Mouse (Mus musculus) forebrain, postnatal 0 days (tissue): ENCODE results near the gene Il4i1. TPM values are rescaled to one million over a fixed set of nuclear protein-coding genes. Genes with fewer than 3 reads are reported as not detected.

ENCODE experiments used
- ATAC-seq: fragments of 200-750 bp; cut with Nextera tagmentation; 2 replicates; pipeline ENCODE4 v1.8.0; 2017; ENCODE audit warnings: mild to moderate bottlenecking, moderate library complexity
- DNase-seq: peaks from one replicate; pipeline ENCODE4 v3.0.0-alpha.2; 2015
- H3K27ac ChIP-seq: fragments of 300-500 bp; sonication (generic); 2 replicates; pipeline ENCODE4 v1.5.1; 2014; ENCODE audit warnings: low read depth, mild to moderate bottlenecking, antibody characterized with exemption, low read length, moderate library complexity, mixed read lengths
- H3K27me3 ChIP-seq: fragments of 300-500 bp; sonication (generic); 2 replicates; pipeline ENCODE4 v1.6.1; 2014; ENCODE audit warnings: mild to moderate bottlenecking, low read length, mixed read lengths; ENCODE audit not compliant: insufficient read depth
- H3K36me3 ChIP-seq: fragments of 300-500 bp; sonication (generic); 2 replicates; pipeline ENCODE4 v1.6.1; 2014; ENCODE audit warnings: mild to moderate bottlenecking, moderate library complexity; ENCODE audit not compliant: insufficient read depth
- H3K4me1 ChIP-seq: fragments of 300-500 bp; sonication (generic); 2 replicates; pipeline ENCODE4 v1.6.1; 2014; ENCODE audit warnings: antibody characterized with exemption; ENCODE audit not compliant: insufficient read depth
- H3K4me2 ChIP-seq: fragments of 300-500 bp; sonication (generic); 2 replicates; pipeline ENCODE4 v1.6.1; 2014; ENCODE audit warnings: low read depth, mild to moderate bottlenecking, moderate library complexity
- H3K4me3 ChIP-seq: fragments of 300-500 bp; sonication (generic); 2 replicates; pipeline ENCODE4 v1.5.1; 2014; ENCODE audit warnings: low read depth, low read length, mixed read lengths
- H3K9ac ChIP-seq: fragments of 300-500 bp; sonication (generic); 2 replicates; pipeline ENCODE4 v1.6.1; 2014; ENCODE audit warnings: mild to moderate bottlenecking
- H3K9me3 ChIP-seq: fragments of 300-500 bp; sonication (generic); 2 replicates; pipeline ENCODE4 v1.6.1; 2016; ENCODE audit warnings: low read length
- CTCF ChIP-seq: sonication (generic); IDR thresholded peaks from 2 replicates; pipeline ENCODE4 v1.5.1; 2016; ENCODE audit warnings: antibody characterized with exemption, control low read depth, low read depth
- WGBS: fragments of 180-500 bp; shearing (Covaris S2); extraction: QIAGEN DNeasy Blood & Tissue Kit; methylation state at CpG from one replicate; pipeline ENCODE4 v1.1.7; 2014; 5-methylcytosine and 5-hydroxymethylcytosine counted together
- polyA plus RNA-seq: library from polyadenylated mRNA; unstranded; fragments of >200 nt; fragmentation: Nextera tagmentation; extraction: Ambion mirVana; gene quantifications from 2 replicates; pipeline ENCODE4 v1.2.1, GENCODE M21; 2015
- total RNA-seq: library from RNA; depleted of rRNA; stranded (reverse); fragments of >200 nt; gene quantifications from 2 replicates; pipeline ENCODE4 v1.2.3, GENCODE M21; 2014

The Il4i1 gene
- total and polyA plus RNA-seq, 2 experiments from 2014 or later = 0.21 to 1.3 TPM

- Histone ChIP-seq H3K36me3 (peaks cover 18% of the 10 kb centered on the region), H3K4me2 (no peak overlapping the region), H3K27ac (no peak overlapping the region), H3K9ac (no peak overlapping the region), H3K4me1 (no peaks in the 10 kb centered on the region), H3K27me3 (no peaks in the 10 kb centered on the region), H3K9me3 (no peaks in the 10 kb centered on the region), H3K4me3 (no peak overlapping the region)
- TF ChIP-seq CTCF = peak; percentile 95
- DNase-seq (peak; percentile 88), ATAC-seq (peak; percentile 90)
- 18% methylated on average over 3 of the region's 3 CpGs for WGBS
Observed at GRCm38 (mm10) chr7:44824872-44825271, 8.7 kb downstream of the Il4i1 start.

DNA sequence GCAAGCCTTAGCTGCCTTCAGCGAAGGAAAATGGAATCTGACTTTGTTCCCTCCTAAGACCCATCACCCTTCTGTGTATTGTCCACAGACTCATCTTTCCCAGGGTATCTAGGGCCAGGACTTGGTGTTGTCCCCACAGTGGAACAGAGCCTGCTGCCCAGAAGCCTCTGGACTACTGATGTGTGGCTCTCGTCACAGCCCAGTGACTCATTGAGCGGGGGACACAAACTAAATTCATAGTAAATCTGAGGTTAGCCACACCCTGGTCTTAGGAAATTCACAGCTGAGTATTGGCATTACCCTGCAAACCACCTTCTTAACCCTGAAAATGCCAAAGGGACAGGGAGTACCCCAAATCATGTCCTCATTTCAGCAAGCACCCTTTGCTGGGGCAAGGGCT lies 10.6 kb downstream of the Il4i1 start:
- no peak overlapping the region for H3K9ac ChIP-seq
- H3K27ac ChIP-seq = no peak overlapping the region
- no peak for DNase-seq
- 80% methylated on average over 3 of the region's 3 CpGs for WGBS
- no peak overlapping the region for H3K4me3 ChIP-seq
- no peaks in the 10 kb centered on the region for H3K9me3 ChIP-seq
- no peaks in the 10 kb centered on the region for H3K4me1 ChIP-seq
- no peak overlapping the region for H3K4me2 ChIP-seq
- no peak for ATAC-seq
- TF ChIP-seq CTCF = no peak
- H3K36me3 ChIP-seq = peaks cover 37% of the 10 kb centered on the region
- no peaks in the 10 kb centered on the region for H3K27me3 ChIP-seq

DNA sequence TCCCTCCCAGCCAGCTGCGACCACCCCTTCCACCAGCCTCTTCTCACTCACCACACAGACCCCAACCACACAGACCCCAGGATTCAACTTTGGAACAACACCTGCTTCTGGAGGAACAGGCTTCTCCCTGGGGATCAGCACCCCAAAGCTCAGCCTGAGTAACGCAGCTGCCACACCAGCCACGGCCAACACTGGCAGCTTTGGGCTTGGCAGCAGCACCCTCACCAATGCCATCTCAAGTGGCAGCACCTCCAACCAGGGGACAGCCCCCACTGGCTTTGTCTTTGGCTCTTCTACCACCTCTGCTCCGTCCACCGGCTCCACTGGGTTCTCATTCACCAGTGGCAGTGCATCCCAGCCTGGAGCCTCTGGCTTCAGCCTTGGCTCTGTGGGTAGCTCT lies 12.5 kb downstream of the Il4i1 start:
- Histone ChIP-seq H3K36me3 (peaks cover 40% of the 10 kb centered on the region), H3K27ac (no peak overlapping the region), H3K27me3 (no peaks in the 10 kb centered on the region), H3K4me2 (no peak overlapping the region), H3K4me3 (no peak overlapping the region), H3K4me1 (no peaks in the 10 kb centered on the region), H3K9me3 (no peaks in the 10 kb centered on the region), H3K9ac (no peak overlapping the region)
- ATAC-seq (no peak), DNase-seq (no peak)
- 90% methylated on average over 5 of the region's 5 CpGs for WGBS
- TF ChIP-seq CTCF = no peak

DNA sequence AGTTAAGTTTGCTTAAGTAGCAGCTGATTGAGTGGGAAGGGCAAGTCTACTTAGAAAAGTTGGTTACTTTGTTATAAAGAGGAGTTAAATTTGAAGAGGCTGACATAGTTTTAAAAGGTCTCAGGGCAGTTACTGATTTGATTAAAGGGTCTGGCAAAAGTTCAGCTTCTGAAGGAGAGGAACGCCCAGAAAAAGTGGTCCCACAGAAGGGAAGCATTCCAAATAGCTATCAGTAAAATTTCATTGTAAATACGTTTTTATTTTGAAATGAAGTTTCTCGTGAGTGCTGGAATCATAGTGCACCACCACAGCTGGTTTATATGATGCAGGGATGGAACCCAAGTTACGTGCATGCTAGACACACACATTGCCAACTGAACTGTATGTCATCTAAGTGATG lies 16.6 kb downstream of the Il4i1 start:
- Histone ChIP-seq H3K9me3 (no peaks in the 10 kb centered on the region), H3K27ac (no peak overlapping the region), H3K9ac (no peak overlapping the region), H3K27me3 (no peaks in the 10 kb centered on the region), H3K4me3 (no peak overlapping the region), H3K4me1 (no peaks in the 10 kb centered on the region), H3K36me3 (peaks cover 40% of the 10 kb centered on the region), H3K4me2 (no peak overlapping the region)
- 73% methylated on average over 4 of the region's 4 CpGs for WGBS
- TF ChIP-seq CTCF = no peak
- DNase-seq (no peak), ATAC-seq (no peak)

GRCm38 (mm10) chr7:44835373-44836015 lies 19.3 kb downstream of the Il4i1 start:
- Histone ChIP-seq H3K27me3 (0 out of 2 replicates have a peak, but pooled peaks cover 5% of the 10 kb centered on the region), H3K36me3 (peaks cover 16% of the 10 kb centered on the region), H3K9me3 (no peaks in the 10 kb centered on the region), H3K4me1 (peaks cover 8% of the 10 kb centered on the region; the same call in 1 of the 2 replicates), H3K27ac (no peak overlapping the region), H3K9ac (no peak overlapping the region), H3K4me3 (no peak overlapping the region), H3K4me2 (no peak overlapping the region)
- ATAC-seq = no peak
- TF ChIP-seq CTCF = no peak
- 91% methylated on average over 1 of the region's 1 CpGs for WGBS
- DNase-seq = no peak

DNA sequence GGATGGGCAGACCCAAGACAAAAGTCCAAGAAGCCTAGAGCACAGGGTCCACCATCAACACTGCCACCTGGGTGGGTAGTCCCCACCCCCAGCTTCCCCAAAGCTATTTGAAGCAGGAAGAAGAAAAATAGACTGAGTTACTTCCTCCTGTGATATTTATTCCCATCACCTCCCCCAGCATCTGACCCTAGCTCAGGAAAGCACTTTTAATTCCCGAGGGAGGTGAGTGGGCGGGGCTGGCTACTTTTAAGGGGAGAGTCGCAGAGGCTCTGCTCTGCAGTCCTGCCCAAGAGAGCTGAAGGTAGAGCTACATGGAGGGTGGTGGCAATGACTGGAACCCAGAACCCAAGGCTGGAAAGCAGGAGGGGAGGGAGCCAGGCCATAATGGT lies 19.8 kb downstream of the Il4i1 start:
- TF ChIP-seq CTCF = no peak
- Histone ChIP-seq H3K4me3 (no peak overlapping the region), H3K9ac (no peak overlapping the region), H3K4me2 (no peak overlapping the region), H3K27ac (no peak overlapping the region), H3K36me3 (peaks cover 16% of the 10 kb centered on the region), H3K27me3 (0 out of 2 replicates have a peak, but pooled peaks cover 8% of the 10 kb centered on the region), H3K9me3 (no peaks in the 10 kb centered on the region), H3K4me1 (peaks cover 8% of the 10 kb centered on the region; the same call in 1 of the 2 replicates)
- DNase-seq (no peak), ATAC-seq (no peak)
- WGBS = 63% methylated on average over 3 of the region's 3 CpGs

- no peak overlapping the region for H3K9ac ChIP-seq
- H3K27me3 ChIP-seq = 0 out of 2 replicates have a peak, but pooled peaks cover 8% of the 10 kb centered on the region
- TF ChIP-seq CTCF = no peak
- WGBS = 86% methylated on average over 9 of the region's 9 CpGs
- DNase-seq = no peak
- no peak for ATAC-seq
- no peak overlapping the region for H3K4me2 ChIP-seq
- H3K36me3 ChIP-seq = peaks cover 15% of the 10 kb centered on the region; the same call in 1 of the 2 replicates
- no peak overlapping the region for H3K27ac ChIP-seq
- peaks cover 8% of the 10 kb centered on the region; the same call in 1 of the 2 replicates for H3K4me1 ChIP-seq
- no peaks in the 10 kb centered on the region for H3K9me3 ChIP-seq
- H3K4me3 ChIP-seq = no peak overlapping the region
Observed at GRCm38 (mm10) chr7:44836423-44837053, 20.4 kb downstream of the Il4i1 start.
